Mouse (Mus musculus): ENCODE data around the gene Ppp2r5e. TPM values are rescaled to one million over a fixed set of nuclear protein-coding genes. Genes with fewer than 3 reads are reported as not detected.

The Ppp2r5e gene
- polyA plus RNA-seq (2015; fragmentation: Nextera tagmentation; extraction: Ambion mirVana): 9.9 and 10.3 TPM in 2 replicates

DNA sequence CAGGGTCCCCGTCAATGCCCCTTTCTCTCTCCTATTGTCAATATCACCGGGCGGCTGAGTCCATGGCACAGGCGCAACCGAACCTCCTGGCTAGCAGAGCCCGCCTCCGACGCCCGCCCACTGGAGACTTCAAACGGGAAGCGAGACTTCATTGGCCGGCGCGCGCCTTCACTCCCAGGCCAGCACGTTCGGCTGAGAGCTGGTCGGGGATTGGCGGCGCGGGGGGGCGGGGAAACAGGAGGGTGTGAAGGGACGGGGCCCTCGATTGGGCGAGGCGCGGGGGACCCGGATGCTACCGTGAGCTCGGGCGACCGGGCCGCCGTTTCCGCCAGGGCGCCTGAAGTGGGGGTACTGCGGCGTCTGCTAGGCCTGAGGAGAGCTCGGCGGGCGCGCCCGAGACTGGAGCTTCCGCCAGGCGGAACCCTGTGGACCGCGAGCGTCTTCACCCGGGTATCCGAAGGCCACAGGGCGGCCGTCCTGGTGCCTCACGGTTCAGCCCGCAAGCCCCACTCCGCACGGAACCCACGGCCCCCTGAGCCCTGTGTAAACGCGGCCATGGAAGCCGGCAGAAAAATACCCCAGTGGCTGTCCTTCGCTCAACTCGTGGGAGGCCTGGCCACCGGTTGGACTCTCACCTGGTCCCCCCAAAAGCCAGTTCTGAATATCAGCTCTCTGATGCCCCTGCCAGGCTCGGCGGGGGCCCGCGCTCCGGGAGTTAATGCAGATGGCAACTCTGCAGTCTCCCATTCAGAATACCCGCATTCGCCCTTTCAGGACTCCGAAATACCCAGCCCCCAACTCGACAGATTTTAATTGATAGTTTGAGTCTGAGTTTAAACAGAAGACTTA lies at the start of gene Ppp2r5e:
Ppp2r5e (minus strand) TSS at position 92 of the 849 bp plus-strand sequence.
- no peaks in the 10 kb centered on the region for H3K9me3 ChIP-seq (ENCODE audit: control insufficient read depth, low read length)
- ATAC-seq (ENCODE audit: low read depth): peak; percentile 99
- under 1% methylated on average over 65 of the region's 72 CpGs for WGBS

DNA sequence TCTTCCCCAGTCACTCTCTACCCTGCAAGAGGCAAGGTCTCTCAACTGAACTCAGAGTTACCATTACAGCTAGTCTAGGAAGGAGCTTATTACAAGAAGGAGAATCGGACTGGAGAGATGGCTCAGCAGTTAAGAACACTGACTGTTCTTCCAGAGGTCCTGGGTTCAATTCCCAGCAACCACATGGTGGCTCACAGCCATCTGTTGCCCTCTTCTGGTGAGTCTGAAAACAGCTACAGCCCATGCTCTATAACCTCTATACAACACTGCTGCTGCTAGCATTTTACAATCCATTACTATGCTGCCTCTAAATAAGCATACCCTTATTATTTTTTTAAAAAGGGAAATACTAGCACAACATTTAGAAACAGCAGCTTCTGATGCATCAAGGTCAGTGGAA lies 49.7 kb upstream of the Ppp2r5e start:
- H3K4me2 ChIP-seq (ENCODE audit: low read depth, low read length): no peak overlapping the region
- no peak for ATAC-seq (ENCODE audit: low read depth)
- 91% methylated on average over 1 of the region's 1 CpGs for WGBS

More for the DNA sequence above, at the start of gene Ppp2r5e:
- Histone ChIP-seq H3K27ac (ENCODE audit: low read length) (peak within 1 kb of the TSS; percentile 95), H3K27me3 (ENCODE audit: control insufficient read depth, insufficient read depth, low read depth, low read length) (no peaks in the 10 kb centered on the region), H3K4me2 (ENCODE audit: low read depth, low read length) (peak within 1 kb of the TSS; percentile 90), H3K36me3 (ENCODE audit: control insufficient read depth, insufficient read depth, low read length) (peaks cover 3% of the 10 kb centered on the region; the same call in 1 of the 2 replicates), H3K9ac (ENCODE audit: low read length) (peak within 1 kb of the TSS; percentile 99), H3K4me3 (ENCODE audit: low read length) (peak within 1 kb of the TSS; percentile 98), H3K4me1 (replicated peaks; ENCODE audit: control insufficient read depth, insufficient read depth, low read length) (peaks cover 14% of the 10 kb centered on the region)

DNA sequence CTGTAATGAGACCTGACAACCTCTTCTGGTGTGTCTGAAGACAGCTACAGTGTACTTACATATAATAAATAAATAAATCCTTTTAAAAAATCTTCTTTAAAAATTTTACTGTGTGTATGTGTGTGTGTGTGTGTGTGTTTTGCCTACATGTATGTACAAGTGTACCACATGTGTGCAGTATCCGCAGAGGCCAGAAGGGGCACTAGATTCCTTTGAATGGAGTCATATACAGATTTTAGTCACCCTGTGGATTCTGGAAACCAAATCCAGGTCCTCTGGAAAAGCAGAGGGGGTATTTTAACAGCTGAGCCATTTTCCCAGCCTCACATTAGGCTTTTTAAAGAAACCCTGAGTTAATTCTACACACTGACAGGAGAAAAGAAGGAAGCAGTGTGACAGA lies 45.7 kb upstream of the Ppp2r5e start:
- H3K4me3 ChIP-seq (ENCODE audit: low read length): no peak overlapping the region
- no peak overlapping the region for H3K27ac ChIP-seq (ENCODE audit: low read length)
- H3K9me3 ChIP-seq (ENCODE audit: control insufficient read depth, low read length): no peaks in the 10 kb centered on the region
- H3K9ac ChIP-seq (ENCODE audit: low read length): no peak overlapping the region
- no peaks in the 10 kb centered on the region for H3K36me3 ChIP-seq (ENCODE audit: control insufficient read depth, insufficient read depth, low read length)
- no peak for ATAC-seq (ENCODE audit: low read depth)
- WGBS: 96% methylated on average over 1 of the region's 1 CpGs
- no peak overlapping the region for H3K4me2 ChIP-seq (ENCODE audit: low read depth, low read length)
- H3K4me1 ChIP-seq (replicated peaks; ENCODE audit: control insufficient read depth, insufficient read depth, low read length): no peaks in the 10 kb centered on the region
- H3K27me3 ChIP-seq (ENCODE audit: control insufficient read depth, insufficient read depth, low read depth, low read length): no peaks in the 10 kb centered on the region

More for the DNA sequence above, 49.7 kb upstream of the Ppp2r5e start:
- H3K4me3 ChIP-seq (ENCODE audit: low read length): no peak overlapping the region
- H3K27ac ChIP-seq (ENCODE audit: low read length): no peak overlapping the region
- no peaks in the 10 kb centered on the region for H3K36me3 ChIP-seq (ENCODE audit: control insufficient read depth, insufficient read depth, low read length)
- H3K9ac ChIP-seq (ENCODE audit: low read length): no peak overlapping the region
- H3K4me1 ChIP-seq (replicated peaks; ENCODE audit: control insufficient read depth, insufficient read depth, low read length): no peaks in the 10 kb centered on the region
- no peaks in the 10 kb centered on the region for H3K9me3 ChIP-seq (ENCODE audit: control insufficient read depth, low read length)
- no peaks in the 10 kb centered on the region for H3K27me3 ChIP-seq (ENCODE audit: control insufficient read depth, insufficient read depth, low read depth, low read length)

DNA sequence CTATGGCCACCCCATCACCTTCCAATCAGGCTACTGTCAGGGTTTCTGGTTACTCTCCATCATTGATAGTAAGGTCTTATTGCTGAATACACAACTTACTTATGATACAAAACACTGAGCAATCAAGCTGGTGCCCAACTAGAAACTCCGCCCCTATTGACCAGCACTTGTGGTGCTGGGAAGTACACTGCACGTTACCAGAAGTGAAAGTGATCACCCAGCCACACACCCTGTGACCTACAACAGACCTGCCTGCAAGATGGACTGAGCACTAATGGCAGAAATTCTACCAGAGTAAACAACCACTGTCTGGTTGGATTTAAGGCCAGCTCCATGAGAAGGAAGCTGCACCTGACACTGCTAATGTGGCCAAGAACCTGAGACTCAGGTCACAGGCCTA lies 42.3 kb upstream of the Ppp2r5e start:
- Histone ChIP-seq H3K27me3 (ENCODE audit: control insufficient read depth, insufficient read depth, low read depth, low read length) (no peaks in the 10 kb centered on the region), H3K4me1 (replicated peaks; ENCODE audit: control insufficient read depth, insufficient read depth, low read length) (no peaks in the 10 kb centered on the region), H3K9ac (ENCODE audit: low read length) (no peak overlapping the region), H3K27ac (ENCODE audit: low read length) (no peak overlapping the region), H3K4me2 (ENCODE audit: low read depth, low read length) (no peak overlapping the region), H3K9me3 (ENCODE audit: control insufficient read depth, low read length) (no peaks in the 10 kb centered on the region), H3K36me3 (ENCODE audit: control insufficient read depth, insufficient read depth, low read length) (no peaks in the 10 kb centered on the region), H3K4me3 (ENCODE audit: low read length) (no peak overlapping the region)
- 67% methylated on average over 2 of the region's 2 CpGs for WGBS
- ATAC-seq (ENCODE audit: low read depth): no peak

- Histone ChIP-seq H3K36me3 (ENCODE audit: control insufficient read depth, insufficient read depth, low read length) (no peaks in the 10 kb centered on the region), H3K27ac (ENCODE audit: low read length) (no peak overlapping the region), H3K9ac (ENCODE audit: low read length) (no peak overlapping the region), H3K4me1 (replicated peaks; ENCODE audit: control insufficient read depth, insufficient read depth, low read length) (no peaks in the 10 kb centered on the region), H3K4me3 (ENCODE audit: low read length) (no peak overlapping the region), H3K9me3 (ENCODE audit: control insufficient read depth, low read length) (no peaks in the 10 kb centered on the region), H3K4me2 (ENCODE audit: low read depth, low read length) (no peak overlapping the region), H3K27me3 (ENCODE audit: control insufficient read depth, insufficient read depth, low read depth, low read length) (no peaks in the 10 kb centered on the region)
- whole genome bisulfite sequencing: 80% methylated on average over 3 of the region's 3 CpGs
- ATAC-seq (ENCODE audit: low read depth): no peak
Observed at GRCm38 (mm10) chr12:75637103-75637502, 41.1 kb upstream of the Ppp2r5e start.

DNA sequence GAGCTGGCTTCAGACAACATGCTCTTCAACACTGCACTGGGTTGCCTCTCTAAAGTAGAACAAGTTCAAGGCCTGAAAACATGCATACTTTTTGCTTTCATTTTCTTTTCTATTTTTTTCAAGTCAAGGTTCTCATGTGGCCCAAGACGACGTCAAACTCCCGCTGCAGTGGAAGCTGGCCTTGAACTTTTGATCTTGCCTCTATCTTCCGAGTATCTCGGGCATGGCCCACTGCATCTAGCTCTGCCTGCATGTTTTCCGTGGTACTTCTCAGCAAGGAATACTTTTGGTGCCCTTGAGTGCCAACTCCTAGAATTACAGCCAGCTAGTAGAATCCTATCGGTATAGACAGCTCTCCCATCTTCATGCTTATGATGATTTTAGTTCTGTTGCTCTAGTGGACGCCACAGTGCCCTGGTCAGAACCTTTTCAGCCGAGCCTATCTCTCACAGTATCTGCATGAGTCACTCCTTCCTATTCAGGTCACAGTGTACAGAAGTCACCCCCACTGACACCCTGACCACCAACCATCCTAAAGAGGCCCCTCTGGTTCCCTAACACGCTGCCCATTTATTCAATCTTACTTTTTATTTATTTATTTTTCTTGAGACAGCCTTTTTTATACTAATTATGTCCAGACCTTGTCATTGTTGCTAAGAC lies 39.9 kb upstream of the Ppp2r5e start:
- 78% methylated on average over 10 of the region's 10 CpGs for WGBS
- ATAC-seq (ENCODE audit: low read depth): no peak
- Histone ChIP-seq H3K4me1 (replicated peaks; ENCODE audit: control insufficient read depth, insufficient read depth, low read length) (no peaks in the 10 kb centered on the region), H3K9me3 (ENCODE audit: control insufficient read depth, low read length) (no peaks in the 10 kb centered on the region), H3K27me3 (ENCODE audit: control insufficient read depth, insufficient read depth, low read depth, low read length) (no peaks in the 10 kb centered on the region), H3K4me3 (ENCODE audit: low read length) (no peak overlapping the region), H3K9ac (ENCODE audit: low read length) (no peak overlapping the region), H3K4me2 (ENCODE audit: low read depth, low read length) (no peak overlapping the region), H3K36me3 (ENCODE audit: control insufficient read depth, insufficient read depth, low read length) (no peaks in the 10 kb centered on the region), H3K27ac (ENCODE audit: low read length) (no peak overlapping the region)

DNA sequence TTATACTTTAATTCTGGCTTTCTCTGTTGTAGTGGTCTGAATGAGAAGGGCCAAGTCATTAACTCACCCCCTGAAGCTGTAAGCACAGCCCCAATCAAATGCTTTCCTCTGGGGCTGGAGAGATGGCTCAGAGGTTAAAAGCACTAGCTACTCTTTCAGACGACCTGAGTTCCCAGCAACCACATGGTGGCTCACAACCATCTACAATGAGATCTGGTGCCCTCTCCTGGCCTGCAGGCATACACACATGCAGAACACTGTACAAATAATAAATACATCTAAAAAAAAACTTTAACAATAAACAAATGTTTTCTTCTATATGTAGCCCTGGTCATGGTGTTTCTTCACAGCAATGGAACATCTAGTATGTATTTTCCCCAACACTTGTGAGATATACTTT lies 33.6 kb upstream of the Ppp2r5e start:
- H3K4me2 ChIP-seq (ENCODE audit: low read depth, low read length): no peak overlapping the region
- ATAC-seq (ENCODE audit: low read depth): no peak
- no peaks in the 10 kb centered on the region for H3K4me1 ChIP-seq (replicated peaks; ENCODE audit: control insufficient read depth, insufficient read depth, low read length)
- no peak overlapping the region for H3K4me3 ChIP-seq (ENCODE audit: low read length)
- H3K9ac ChIP-seq (ENCODE audit: low read length): no peak overlapping the region
- H3K9me3 ChIP-seq (ENCODE audit: control insufficient read depth, low read length): no peaks in the 10 kb centered on the region
- no peaks in the 10 kb centered on the region for H3K36me3 ChIP-seq (ENCODE audit: control insufficient read depth, insufficient read depth, low read length)
- H3K27ac ChIP-seq (ENCODE audit: low read length): no peak overlapping the region
- no peaks in the 10 kb centered on the region for H3K27me3 ChIP-seq (ENCODE audit: control insufficient read depth, insufficient read depth, low read depth, low read length)
- WGBS: 63% methylated on average over 1 of the region's 1 CpGs

DNA sequence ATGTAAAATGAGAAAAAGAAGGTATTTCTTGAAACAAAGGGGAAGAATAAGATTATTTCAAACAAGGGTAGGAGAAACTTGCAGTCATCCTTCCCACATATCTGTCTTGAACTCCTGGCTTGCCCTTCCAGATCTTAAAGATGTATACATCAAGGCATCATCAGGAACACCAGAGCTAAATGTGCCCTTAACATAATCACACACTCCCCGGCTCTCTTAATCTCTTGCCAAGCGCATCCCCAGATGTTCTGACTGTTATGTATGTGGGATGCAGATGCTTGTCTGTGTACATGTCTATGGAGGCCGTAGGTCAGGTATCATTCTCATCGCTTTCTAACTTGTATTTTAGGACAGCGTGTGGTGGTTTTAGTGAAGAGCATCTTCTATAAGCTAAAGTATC lies 27.2 kb upstream of the Ppp2r5e start:
- no peaks in the 10 kb centered on the region for H3K27me3 ChIP-seq (ENCODE audit: control insufficient read depth, insufficient read depth, low read depth, low read length)
- 88% methylated on average over 5 of the region's 5 CpGs for WGBS
- H3K36me3 ChIP-seq (ENCODE audit: control insufficient read depth, insufficient read depth, low read length): no peaks in the 10 kb centered on the region
- no peak overlapping the region for H3K4me2 ChIP-seq (ENCODE audit: low read depth, low read length)
- H3K4me3 ChIP-seq (ENCODE audit: low read length): no peak overlapping the region
- no peak for ATAC-seq (ENCODE audit: low read depth)
- no peak overlapping the region for H3K27ac ChIP-seq (ENCODE audit: low read length)
- H3K9ac ChIP-seq (ENCODE audit: low read length): no peak overlapping the region
- no peaks in the 10 kb centered on the region; the same call in 1 of the 2 replicates for H3K9me3 ChIP-seq (ENCODE audit: control insufficient read depth, low read length)
- no peaks in the 10 kb centered on the region for H3K4me1 ChIP-seq (replicated peaks; ENCODE audit: control insufficient read depth, insufficient read depth, low read length)

DNA sequence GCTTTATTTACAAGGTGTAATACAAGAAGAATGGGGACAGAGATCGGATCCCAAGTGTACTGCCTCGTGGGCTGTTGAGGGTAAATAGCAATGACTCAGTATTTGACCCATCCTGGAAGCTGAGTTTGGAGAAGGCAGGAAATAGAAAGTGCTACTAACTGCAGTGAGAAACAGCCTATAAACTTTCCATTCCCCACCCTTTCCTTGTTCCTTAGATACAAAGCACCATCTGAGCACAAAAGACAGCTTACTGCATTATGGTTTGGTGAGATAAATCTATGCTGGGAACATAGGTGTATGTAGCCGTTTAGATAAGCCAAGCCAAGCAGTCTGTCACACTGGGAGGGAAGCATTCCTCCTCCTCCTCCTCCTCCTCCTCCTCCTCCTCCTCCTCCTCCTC lies 26.8 kb upstream of the Ppp2r5e start:
- no peaks in the 10 kb centered on the region for H3K4me1 ChIP-seq (replicated peaks; ENCODE audit: control insufficient read depth, insufficient read depth, low read length)
- H3K9me3 ChIP-seq (ENCODE audit: control insufficient read depth, low read length): no peaks in the 10 kb centered on the region; the same call in 1 of the 2 replicates
- H3K36me3 ChIP-seq (ENCODE audit: control insufficient read depth, insufficient read depth, low read length): no peaks in the 10 kb centered on the region
- no peak overlapping the region for H3K4me2 ChIP-seq (ENCODE audit: low read depth, low read length)
- no peak overlapping the region for H3K27ac ChIP-seq (ENCODE audit: low read length)
- WGBS: 63% methylated on average over 3 of the region's 3 CpGs
- no peak overlapping the region for H3K9ac ChIP-seq (ENCODE audit: low read length)
- H3K27me3 ChIP-seq (ENCODE audit: control insufficient read depth, insufficient read depth, low read depth, low read length): no peaks in the 10 kb centered on the region
- H3K4me3 ChIP-seq (ENCODE audit: low read length): no peak overlapping the region
- ATAC-seq (ENCODE audit: low read depth): no peak

Measured in lung, embryonic 16.5 days (tissue).